Mouse (Mus musculus) spleen, adult 2 months (tissue): Measurements from ENCODE around the gene Pacrg.

Experiments
- CTCF ChIP-seq: fragments of 200-500 bp; IDR thresholded peaks from 2 replicates; pipeline ENCODE4 v1.5.1; 2011; ENCODE audit warnings: mild to moderate bottlenecking, inconsistent platforms; ENCODE audit not compliant: insufficient read depth, insufficient read length, insufficient replicate concordance; ENCODE audit errors: extremely low read depth
- POLR2A ChIP-seq: fragments of 200-500 bp; IDR thresholded peaks from 2 replicates; pipeline ENCODE4 v1.6.1; 2011; ENCODE audit warnings: low read depth, low read length, inconsistent platforms

- TF ChIP-seq POLR2A: no peak
- no peak for TF ChIP-seq CTCF
Measured at GRCm38 (mm10) chr17:10519506-10520155, 320.5 kb downstream of the Pacrg start.
